Mouse (Mus musculus) spleen, postnatal 14 days (tissue): ENCODE results near the gene Ctcfl.

Experiments used
- DNase-seq, 2 experiments: peaks; one replicate each; pipeline ENCODE4 v3.0.0; 2021 to 2022; ENCODE audit warnings: low spot score in 2 of 2

Gene Ctcfl

GRCm38 (mm10) chr2:173047471-173047870, 71.9 kb downstream of the Ctcfl start:
- DNase-seq, result no peak

- DNase-seq, result peak; percentile 48 to 59
These were observed 72.6 kb downstream of the Ctcfl start for GRCm38 (mm10) chr2:173046582-173047297.

- DNase-seq, result no peak
These were observed 74.9 kb downstream of the Ctcfl start for GRCm38 (mm10) chr2:173044198-173044970.
